Mouse (Mus musculus) spleen, postnatal 14 days (tissue): Measurements from ENCODE around the gene Lyz1.
"Not testable (repeated sequence)": the region's sequence is repeated elsewhere in the genome, so short reads cannot be mapped to it uniquely, and the experiment has no call there.

Experiments used
- DNase-seq, 2 experiments: peaks; one replicate each; pipeline ENCODE4 v3.0.0; 2021 to 2022; ENCODE audit warnings: low spot score in 2 of 2

Lyz1 gene

GRCm38 (mm10) chr10:117292671-117293070 is at the start of gene Lyz1:
Gene Lyz1, minus strand, starts transcription at chr10:117292868.
- no peak for DNase-seq

GRCm38 (mm10) chr10:117342406-117342805 is 49.7 kb upstream of the Lyz1 start:
- DNase-seq, result no peak

GRCm38 (mm10) chr10:117341029-117341428 is 48.4 kb upstream of the Lyz1 start:
- DNase-seq, result no peak

- DNase-seq, result no peak
Measured at GRCm38 (mm10) chr10:117339241-117339640, 46.6 kb upstream of the Lyz1 start.

- no peak for DNase-seq
Measured at GRCm38 (mm10) chr10:117337946-117338345, 45.3 kb upstream of the Lyz1 start.

- no peak for DNase-seq
Measured at GRCm38 (mm10) chr10:117335649-117336048, 43.0 kb upstream of the Lyz1 start.

- DNase-seq, result peak in 1 of 2 experiments; percentile 23
Measured at GRCm38 (mm10) chr10:117330521-117330920, 37.9 kb upstream of the Lyz1 start.

- peak in 1 of 2 experiments; percentile 23 for DNase-seq
Measured at GRCm38 (mm10) chr10:117323782-117324181, 31.1 kb upstream of the Lyz1 start.

- no peak for DNase-seq
Measured at GRCm38 (mm10) chr10:117322630-117323029, 30.0 kb upstream of the Lyz1 start.

GRCm38 (mm10) chr10:117320571-117320981 is 27.9 kb upstream of the Lyz1 start:
- DNase-seq, result no peak

- no peak for DNase-seq
Measured at GRCm38 (mm10) chr10:117316391-117316790, 23.7 kb upstream of the Lyz1 start.

- DNase-seq, result no peak
Measured at GRCm38 (mm10) chr10:117313133-117313532, 20.5 kb upstream of the Lyz1 start.

GRCm38 (mm10) chr10:117312168-117312567 is 19.5 kb upstream of the Lyz1 start:
- DNase-seq, result no peak

GRCm38 (mm10) chr10:117304371-117304770 is 11.7 kb upstream of the Lyz1 start:
- no peak for DNase-seq

GRCm38 (mm10) chr10:117301688-117302087 is 9.0 kb upstream of the Lyz1 start:
- no peak for DNase-seq

GRCm38 (mm10) chr10:117299901-117300520 is 7.3 kb upstream of the Lyz1 start:
- DNase-seq, result no peak

GRCm38 (mm10) chr10:117299106-117299505 is 6.4 kb upstream of the Lyz1 start:
- no peak for DNase-seq

- DNase-seq, result no peak
Measured at GRCm38 (mm10) chr10:117298336-117298735, 5.7 kb upstream of the Lyz1 start.

- not testable (repeated sequence) for DNase-seq
Measured at GRCm38 (mm10) chr10:117290936-117291335, 1.7 kb downstream of the Lyz1 start.

GRCm38 (mm10) chr10:117290046-117290870 is 2.4 kb downstream of the Lyz1 start:
- DNase-seq, result no peak

- not testable (repeated sequence) for DNase-seq
Measured at GRCm38 (mm10) chr10:117289034-117289505, 3.6 kb downstream of the Lyz1 start.

GRCm38 (mm10) chr10:117288197-117289033 is 4.3 kb downstream of the Lyz1 start:
- no peak for DNase-seq
